Mouse (Mus musculus): ENCODE measurements around the gene Fcer1g. TPM values are rescaled to one million over a fixed set of nuclear protein-coding genes. Genes with fewer than 3 reads are reported as not detected.
A peak's percentile ranks its signal among the peaks of the same experiment; 100 is the strongest.

Fcer1g gene
- total RNA-seq, 2 experiments from 2014 or later = 15.2 to 16.7 TPM

- no peak for DNase-seq (ENCODE audit: low spot score in 2 of 2)
Measured at GRCm38 (mm10) chr1:171265971-171266744, 32.0 kb upstream of the Fcer1g start.

- no peak for DNase-seq (ENCODE audit: low spot score in 2 of 2)
Measured at GRCm38 (mm10) chr1:171263666-171264461, 29.7 kb upstream of the Fcer1g start.

- DNase-seq (ENCODE audit: low spot score in 2 of 2) = peak in 1 of 2 experiments; percentile 61
Measured at GRCm38 (mm10) chr1:171263185-171263611, 29.0 kb upstream of the Fcer1g start.

- peak; percentile 76 to 81 for DNase-seq (ENCODE audit: low spot score in 2 of 2)
Measured at GRCm38 (mm10) chr1:171262594-171263130, 28.5 kb upstream of the Fcer1g start.

- no peak for DNase-seq (ENCODE audit: low spot score in 2 of 2)
Measured at GRCm38 (mm10) chr1:171260316-171260715, 26.2 kb upstream of the Fcer1g start.

- no peak for DNase-seq (ENCODE audit: low spot score in 2 of 2)
Measured at GRCm38 (mm10) chr1:171258921-171259320, 24.8 kb upstream of the Fcer1g start.

- DNase-seq (ENCODE audit: low spot score in 2 of 2) = no peak
Measured at GRCm38 (mm10) chr1:171257781-171258180, 23.6 kb upstream of the Fcer1g start.

GRCm38 (mm10) chr1:171256937-171257548, 22.9 kb upstream of the Fcer1g start:
- peak; percentile 69 to 77 for DNase-seq (ENCODE audit: low spot score in 2 of 2)

- DNase-seq (ENCODE audit: low spot score in 2 of 2) = no peak
Measured at GRCm38 (mm10) chr1:171256095-171256818, 22.1 kb upstream of the Fcer1g start.

- no peak for DNase-seq (ENCODE audit: low spot score in 2 of 2)
Measured at GRCm38 (mm10) chr1:171252415-171252814, 18.2 kb upstream of the Fcer1g start.

- no peak for DNase-seq (ENCODE audit: low spot score in 2 of 2)
Measured at GRCm38 (mm10) chr1:171251594-171252324, 17.6 kb upstream of the Fcer1g start.

GRCm38 (mm10) chr1:171250680-171251593, 16.8 kb upstream of the Fcer1g start, which contains the start of gene Ndufs2:
Gene Ndufs2, minus strand, starts transcription at chr1:171251388.
- peak; percentile 49 to 51 for DNase-seq (ENCODE audit: low spot score in 2 of 2)

GRCm38 (mm10) chr1:171249913-171250600, 15.9 kb upstream of the Fcer1g start, which contains the start of gene Adamts4:
Gene Adamts4, plus strand, starts transcription at chr1:171250421.
- DNase-seq (ENCODE audit: low spot score in 2 of 2) = peak; percentile 65 to 72

GRCm38 (mm10) chr1:171248386-171249226, 14.4 kb upstream of the Fcer1g start:
- no peak for DNase-seq (ENCODE audit: low spot score in 2 of 2)

- no peak for DNase-seq (ENCODE audit: low spot score in 2 of 2)
Measured at GRCm38 (mm10) chr1:171247916-171248315, 13.8 kb upstream of the Fcer1g start.

GRCm38 (mm10) chr1:171247453-171247841, 13.3 kb upstream of the Fcer1g start:
- no peak for DNase-seq (ENCODE audit: low spot score in 2 of 2)

- peak; percentile 96 to 99 for DNase-seq (ENCODE audit: low spot score in 2 of 2)
Measured at GRCm38 (mm10) chr1:171246709-171247452, 12.7 kb upstream of the Fcer1g start.

Measured in layer of hippocampus, postnatal 10 days (tissue).